Mouse (Mus musculus) C2C12 (cell line): ENCODE results near the gene Cdk13.

ENCODE experiments used
- CEBPB ChIP-seq: IDR thresholded peaks from one replicate; pipeline ENCODE4 v1.6.1; 2011; ENCODE audit warnings: low read depth, mild to moderate bottlenecking, control low read depth, moderate library complexity
- CTCF ChIP-seq: IDR thresholded peaks from one replicate; pipeline ENCODE4 v1.5.1; 2011; ENCODE audit not compliant: control insufficient read depth, insufficient read depth, insufficient read length
- FOSL1 ChIP-seq: IDR thresholded peaks from one replicate; pipeline ENCODE4 v1.8.0; 2011; ENCODE audit warnings: mild to moderate bottlenecking, low read length; ENCODE audit not compliant: poor library complexity, insufficient read depth, severe bottlenecking
- MAX ChIP-seq: IDR thresholded peaks from one replicate; pipeline ENCODE4 v1.6.1; 2011; ENCODE audit warnings: mild to moderate bottlenecking, control low read depth
- MYOD1 ChIP-seq: IDR thresholded peaks from one replicate; pipeline ENCODE4 v1.6.1; 2011; ENCODE audit warnings: low read depth; ENCODE audit not compliant: control insufficient read depth, insufficient read length
- MYOG ChIP-seq: IDR thresholded peaks from one replicate; pipeline ENCODE4 v1.6.1; 2011; ENCODE audit not compliant: control insufficient read depth, insufficient read length; ENCODE audit errors: extremely low read depth
- USF1 ChIP-seq: IDR thresholded peaks from one replicate; pipeline ENCODE4 v1.6.1; 2011; ENCODE audit warnings: low read depth, mild to moderate bottlenecking, control low read depth, moderate library complexity

DNA sequence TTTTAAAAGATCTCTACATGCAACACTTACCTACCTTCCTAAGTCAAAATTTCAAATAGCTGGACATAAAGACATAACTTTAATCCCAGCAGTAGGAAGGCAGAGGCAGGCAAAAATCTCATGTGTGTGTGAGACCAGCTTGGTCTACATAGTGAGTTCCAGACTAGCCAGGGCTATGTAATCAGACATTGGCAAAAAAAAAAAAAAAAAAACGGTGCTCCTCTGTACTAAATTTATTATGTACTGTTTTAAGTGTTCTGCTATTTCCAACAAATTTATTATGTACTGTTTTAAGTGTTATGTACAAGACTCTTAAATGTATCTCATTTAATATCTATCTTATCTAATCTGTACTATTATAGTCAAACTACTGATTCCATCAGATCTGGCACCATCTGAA, 28.6 kb downstream of the Cdk13 start:
- TF ChIP-seq MYOG, result no peak
- TF ChIP-seq CTCF, result no peak
- no peak for TF ChIP-seq CEBPB
- TF ChIP-seq USF1, result no peak
- TF ChIP-seq MAX, result no peak
- TF ChIP-seq MYOD1, result no peak
- TF ChIP-seq FOSL1, result no peak
